Mouse (Mus musculus): Measurements from ENCODE around the gene Zfp692.
"Not testable (repeated sequence)": the region's sequence is repeated elsewhere in the genome, so short reads cannot be mapped to it uniquely, and the experiment has no call there.

The Zfp692 gene

DNA sequence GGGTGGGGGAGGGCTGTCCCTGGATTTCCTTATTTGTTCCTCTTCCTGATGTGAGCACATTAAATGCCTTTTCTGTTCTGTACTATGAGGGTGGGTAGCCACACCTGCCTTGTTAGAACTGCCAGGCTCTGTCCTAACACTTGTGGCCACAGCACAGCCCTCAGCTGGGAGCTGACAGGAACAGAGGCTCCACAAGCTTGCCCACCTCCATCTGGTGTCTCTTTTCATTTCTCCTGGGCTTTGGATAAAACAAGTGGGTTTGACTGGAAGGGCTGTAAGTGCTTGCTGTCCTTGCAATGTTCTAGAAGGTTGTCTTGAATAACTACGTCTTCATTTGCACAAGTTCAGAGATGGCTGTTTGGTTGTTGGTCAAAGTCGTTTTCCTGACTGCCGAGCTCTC, 48.1 kb downstream of the Zfp692 start:
- DNase-seq (ENCODE audit: low read depth, low spot score) = peak; percentile 49

- no peak for DNase-seq (ENCODE audit: low read depth, low spot score)
Measured at GRCm38 (mm10) chr11:58357042-58357441, 50.2 kb downstream of the Zfp692 start.

GRCm38 (mm10) chr11:58357844-58358534, 51.1 kb downstream of the Zfp692 start:
- no peak for DNase-seq (ENCODE audit: low read depth, low spot score)

DNA sequence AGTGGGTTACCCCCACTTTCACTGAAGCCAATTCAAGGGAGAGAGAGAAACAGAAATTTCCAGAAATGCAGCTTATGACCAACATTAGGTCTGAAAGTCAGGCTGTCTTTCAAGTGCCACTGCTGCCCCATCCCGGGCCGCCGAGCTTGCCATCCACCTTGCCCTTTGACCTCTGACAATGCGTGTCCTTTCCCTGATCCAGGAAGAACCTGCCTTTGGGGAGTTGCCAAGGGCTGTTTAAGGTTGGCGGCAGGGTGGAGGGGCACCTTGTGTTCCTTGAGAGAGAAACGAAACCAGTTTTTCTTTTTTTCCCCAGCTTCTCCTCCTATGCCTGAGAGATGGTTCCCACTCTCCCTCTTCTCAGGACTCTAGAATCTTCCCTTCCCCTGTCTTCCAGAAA, 55.7 kb downstream of the Zfp692 start:
- not testable (repeated sequence) for DNase-seq (ENCODE audit: low read depth, low spot score)
